Mouse (Mus musculus) heart, embryonic 11.5 days (tissue): ENCODE measurements at regions not wholly inside any gene's neighbourhood (a gene's known extent, or its start where the extent isn't known, plus 50 kb on each side); places are given as distances from the start of the nearest gene placed in this dataset.
"Not testable (repeated sequence)": the region's sequence is repeated elsewhere in the genome, so short reads cannot be mapped to it uniquely, and the experiment has no call there.

Source experiments
- ATAC-seq: fragments of 200-750 bp; cut with Nextera tagmentation; replicated peaks from 2 replicates; pipeline ENCODE4 v1.8.0; 2017; ENCODE audit warnings: moderate library complexity; ENCODE audit not compliant: insufficient number of reproducible peaks, low FRiP score, low TSS enrichment
- H3K27ac ChIP-seq: fragments of 300-500 bp; sonication (generic); 2 replicates; pipeline ENCODE4 v1.5.1; 2014; ENCODE audit warnings: mild to moderate bottlenecking, low read depth, low read length
- H3K27me3 ChIP-seq: fragments of 300-500 bp; sonication (generic); 2 replicates; pipeline ENCODE4 v1.6.1; 2014; ENCODE audit warnings: mild to moderate bottlenecking, low read length, mixed read lengths; ENCODE audit not compliant: control insufficient read depth, insufficient read depth
- H3K36me3 ChIP-seq: fragments of 300-500 bp; sonication (generic); 2 replicates; pipeline ENCODE4 v1.6.1; 2014; ENCODE audit warnings: mild to moderate bottlenecking, low read length, moderate library complexity, mixed read lengths; ENCODE audit not compliant: control insufficient read depth, insufficient read depth
- H3K4me1 ChIP-seq: fragments of 300-500 bp; sonication (generic); 2 replicates; pipeline ENCODE4 v1.6.1; 2014; ENCODE audit warnings: low read length; ENCODE audit not compliant: control insufficient read depth, insufficient read depth
- H3K4me2 ChIP-seq: fragments of 300-500 bp; sonication (generic); 2 replicates; pipeline ENCODE4 v1.6.1; 2014; ENCODE audit warnings: mild to moderate bottlenecking, moderate library complexity
- H3K4me3 ChIP-seq: fragments of 300-500 bp; sonication (generic); 2 replicates; pipeline ENCODE4 v1.5.1; 2014; ENCODE audit warnings: low read depth, low read length
- H3K9ac ChIP-seq: fragments of 300-500 bp; sonication (generic); 2 replicates; pipeline ENCODE4 v1.6.1; 2014; ENCODE audit warnings: mild to moderate bottlenecking, low read depth, low read length, moderate library complexity
- H3K9me3 ChIP-seq: fragments of 300-500 bp; sonication (generic); replicated peaks from 2 replicates; pipeline ENCODE4 v1.6.1; 2016; ENCODE audit warnings: low read length; ENCODE audit not compliant: control insufficient read depth
- WGBS: fragments of 180-500 bp; shearing (Covaris S2); extraction: QIAGEN DNeasy Blood & Tissue Kit; methylation state at CpG from one replicate; pipeline ENCODE4 v1.1.7; 2014; ENCODE audit not compliant: insufficient replicate concordance; 5-methylcytosine and 5-hydroxymethylcytosine counted together

GRCm38 (mm10) chr14:102161291-102162284 lies 431.8 kb downstream of the Lmo7 start:
- WGBS = 71% methylated on average over 3 of the region's 3 CpGs
- H3K4me1 ChIP-seq = no peaks in the 10 kb centered on the region

GRCm38 (mm10) chr14:102150410-102150809 lies 420.7 kb downstream of the Lmo7 start:
- H3K27me3 ChIP-seq, ATAC-seq, H3K9ac ChIP-seq, H3K9me3 ChIP-seq, H3K4me2 ChIP-seq, H3K4me1 ChIP-seq, H3K36me3 ChIP-seq, H3K27ac ChIP-seq, H3K4me3 ChIP-seq: not testable (repeated sequence)
- WGBS = 87% methylated on average over 4 of the region's 4 CpGs

More at GRCm38 (mm10) chr14:102161291-102162284, 431.8 kb downstream of the Lmo7 start:
- Histone ChIP-seq H3K27ac (no peak overlapping the region), H3K4me2 (no peak overlapping the region), H3K4me3 (no peak overlapping the region), H3K27me3 (no peaks in the 10 kb centered on the region), H3K36me3 (no peaks in the 10 kb centered on the region), H3K9me3 (no peaks in the 10 kb centered on the region), H3K9ac (no peak overlapping the region)
- ATAC-seq = no peak

- no peak for ATAC-seq
- H3K9me3 ChIP-seq = no peaks in the 10 kb centered on the region
- H3K9ac ChIP-seq = no peak overlapping the region
- 60% methylated on average over 2 of the region's 2 CpGs for WGBS
- no peaks in the 10 kb centered on the region for H3K27me3 ChIP-seq
- no peak overlapping the region for H3K4me2 ChIP-seq
- no peaks in the 10 kb centered on the region for H3K36me3 ChIP-seq
- H3K4me3 ChIP-seq = no peak overlapping the region
- no peak overlapping the region for H3K27ac ChIP-seq
- H3K4me1 ChIP-seq = no peaks in the 10 kb centered on the region
Measured at GRCm38 (mm10) chr14:102142720-102143119, 413.0 kb downstream of the Lmo7 start.

- Histone ChIP-seq H3K27ac (no peak overlapping the region), H3K36me3 (no peaks in the 10 kb centered on the region), H3K4me1 (no peaks in the 10 kb centered on the region), H3K4me2 (no peak overlapping the region), H3K4me3 (no peak overlapping the region), H3K9me3 (no peaks in the 10 kb centered on the region), H3K27me3 (no peaks in the 10 kb centered on the region), H3K9ac (no peak overlapping the region)
- 69% methylated on average over 1 of the region's 1 CpGs for WGBS
- ATAC-seq = no peak
Measured at GRCm38 (mm10) chr14:102138936-102139335, 409.2 kb downstream of the Lmo7 start.

- H3K9ac ChIP-seq = no peak overlapping the region
- H3K36me3 ChIP-seq = no peaks in the 10 kb centered on the region
- no peak overlapping the region for H3K4me2 ChIP-seq
- 85% methylated on average over 3 of the region's 3 CpGs for WGBS
- H3K4me3 ChIP-seq = no peak overlapping the region
- H3K27me3 ChIP-seq = no peaks in the 10 kb centered on the region
- no peaks in the 10 kb centered on the region for H3K9me3 ChIP-seq
- no peak for ATAC-seq
- no peaks in the 10 kb centered on the region for H3K4me1 ChIP-seq
- no peak overlapping the region for H3K27ac ChIP-seq
Measured at GRCm38 (mm10) chr14:102118166-102118565, 388.4 kb downstream of the Lmo7 start.

- H3K27ac ChIP-seq = no peak overlapping the region
- no peak overlapping the region for H3K4me3 ChIP-seq
- ATAC-seq = no peak
- H3K4me2 ChIP-seq = no peak overlapping the region
- H3K9ac ChIP-seq = no peak overlapping the region
- no peaks in the 10 kb centered on the region for H3K4me1 ChIP-seq
- H3K27me3 ChIP-seq = no peaks in the 10 kb centered on the region
- H3K36me3 ChIP-seq = no peaks in the 10 kb centered on the region
- WGBS = 68% methylated on average over 3 of the region's 3 CpGs
- no peaks in the 10 kb centered on the region for H3K9me3 ChIP-seq
Measured at GRCm38 (mm10) chr14:102106165-102106564, 376.4 kb downstream of the Lmo7 start.

GRCm38 (mm10) chr14:102094105-102094504 lies 364.3 kb downstream of the Lmo7 start:
- 76% methylated on average over 1 of the region's 1 CpGs for WGBS
- H3K27ac ChIP-seq = no peak overlapping the region
- H3K4me3 ChIP-seq = no peak overlapping the region
- no peak overlapping the region for H3K9ac ChIP-seq
- no peak overlapping the region for H3K4me2 ChIP-seq
- no peaks in the 10 kb centered on the region for H3K9me3 ChIP-seq
- no peaks in the 10 kb centered on the region for H3K27me3 ChIP-seq
- H3K36me3 ChIP-seq = no peaks in the 10 kb centered on the region
- no peaks in the 10 kb centered on the region for H3K4me1 ChIP-seq
- no peak for ATAC-seq

GRCm38 (mm10) chr14:102092557-102092956 lies 362.8 kb downstream of the Lmo7 start:
- H3K9me3 ChIP-seq = no peaks in the 10 kb centered on the region
- ATAC-seq = no peak
- no peak overlapping the region for H3K4me3 ChIP-seq
- H3K4me2 ChIP-seq = no peak overlapping the region
- no peaks in the 10 kb centered on the region for H3K36me3 ChIP-seq
- no peaks in the 10 kb centered on the region for H3K27me3 ChIP-seq
- no peak overlapping the region for H3K27ac ChIP-seq
- 76% methylated on average over 6 of the region's 6 CpGs for WGBS
- H3K9ac ChIP-seq = no peak overlapping the region
- no peaks in the 10 kb centered on the region for H3K4me1 ChIP-seq

GRCm38 (mm10) chr14:102048932-102049331 lies 319.2 kb downstream of the Lmo7 start:
- Histone ChIP-seq H3K4me2 (no peak overlapping the region), H3K4me1 (no peaks in the 10 kb centered on the region), H3K9me3 (no peaks in the 10 kb centered on the region), H3K9ac (no peak overlapping the region), H3K27me3 (no peaks in the 10 kb centered on the region), H3K36me3 (no peaks in the 10 kb centered on the region), H3K4me3 (no peak overlapping the region), H3K27ac (no peak overlapping the region)
- no peak for ATAC-seq
- WGBS = 19% methylated on average over 3 of the region's 3 CpGs
